Mouse (Mus musculus) megakaryocyte, embryonic 14.5 days (primary cell): Measurements from ENCODE around the gene Ccnc.

Experiments
- FLI1 ChIP-seq: IDR thresholded peaks from 2 replicates; pipeline ENCODE4 v1.6.1; 2012; ENCODE audit warnings: low read length, inconsistent platforms, mixed read lengths
- GATA1 ChIP-seq: IDR thresholded peaks from 3 replicates; pipeline ENCODE4 v1.6.1; 2012; ENCODE audit warnings: mixed read lengths, low read length, inconsistent platforms, borderline replicate concordance

DNA sequence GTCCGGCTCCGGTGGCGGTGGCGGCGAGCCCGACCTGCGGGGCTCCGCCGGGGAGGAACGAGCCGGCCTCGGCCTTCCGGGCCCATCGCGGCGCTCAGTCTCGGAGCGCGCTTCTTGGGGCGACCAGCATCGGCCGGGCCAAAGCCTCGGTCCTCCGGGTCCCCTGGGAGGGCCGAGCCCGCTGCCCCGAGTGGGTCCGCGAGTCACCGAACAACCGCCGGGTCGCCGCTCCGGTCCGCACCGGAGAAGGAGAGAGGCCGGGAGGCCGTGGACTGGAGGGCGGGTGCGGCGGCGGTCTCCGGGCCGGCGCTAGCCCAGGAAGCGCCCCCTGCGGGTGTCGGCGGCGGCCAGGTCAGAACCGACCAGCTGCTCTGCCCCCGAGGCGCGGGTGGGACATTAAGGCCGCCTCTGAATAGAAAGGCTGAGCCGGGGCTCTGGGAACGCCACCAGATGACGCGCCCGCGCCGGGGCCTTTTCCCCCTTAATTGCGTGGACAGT, 38.7 kb upstream of the Ccnc start:
- TF ChIP-seq FLI1 = no peak
- TF ChIP-seq GATA1 = no peak
